Mouse (Mus musculus): ENCODE measurements around the gene Fbxo30.

- TF ChIP-seq CTCF (IDR thresholded peaks at IDR 0.05; ENCODE audit: low read depth) (no peak), EP300 (IDR thresholded peaks at IDR 0.05; ENCODE audit: low read depth) (no peak)
These were observed 6.7 kb upstream of the Fbxo30 start for GRCm38 (mm10) chr10:11274431-11274830.
